Mouse (Mus musculus) limb, embryonic 15.5 days (tissue): ENCODE measurements at regions not wholly inside any gene's neighbourhood (a gene's known extent, or its start where the extent isn't known, plus 50 kb on each side); places are given as distances from the start of the nearest gene placed in this dataset.

Experiments
- ATAC-seq: fragments of 200-750 bp; cut with Nextera tagmentation; 2 replicates; pipeline ENCODE4 v1.8.0; 2017; ENCODE audit warnings: low read depth, moderate TSS enrichment; ENCODE audit not compliant: insufficient number of reproducible peaks, low FRiP score, low TSS enrichment
- H3K27ac ChIP-seq: fragments of 300-500 bp; sonication (generic); 2 replicates; pipeline ENCODE4 v1.5.1; 2015; ENCODE audit warnings: moderate library complexity, mild to moderate bottlenecking, inconsistent platforms
- H3K27me3 ChIP-seq: fragments of 300-500 bp; sonication (generic); 2 replicates; pipeline ENCODE4 v1.6.1; 2015; ENCODE audit warnings: inconsistent platforms
- H3K36me3 ChIP-seq: fragments of 300-500 bp; sonication (generic); 2 replicates; pipeline ENCODE4 v1.6.1; 2015; ENCODE audit warnings: inconsistent platforms
- H3K4me1 ChIP-seq: fragments of 300-500 bp; sonication (generic); 2 replicates; pipeline ENCODE4 v1.6.1; 2015; ENCODE audit warnings: inconsistent platforms
- H3K4me2 ChIP-seq: fragments of 300-500 bp; sonication (generic); 2 replicates; pipeline ENCODE4 v1.6.1; 2015; ENCODE audit warnings: mild to moderate bottlenecking, inconsistent platforms
- H3K4me3 ChIP-seq: fragments of 300-500 bp; sonication (generic); 2 replicates; pipeline ENCODE4 v1.5.1; 2015; ENCODE audit warnings: mild to moderate bottlenecking, inconsistent platforms
- H3K9ac ChIP-seq: fragments of 300-500 bp; sonication (generic); 2 replicates; pipeline ENCODE4 v1.6.1; 2015; ENCODE audit warnings: inconsistent platforms
- H3K9me3 ChIP-seq: fragments of 300-500 bp; sonication (generic); 2 replicates; pipeline ENCODE4 v1.6.1; 2016; ENCODE audit warnings: inconsistent platforms
- WGBS: fragments of 180-500 bp; shearing (Covaris S2); methylation state at CpG from one replicate; pipeline ENCODE4 v1.1.7; 2015; 5-methylcytosine and 5-hydroxymethylcytosine counted together

DNA sequence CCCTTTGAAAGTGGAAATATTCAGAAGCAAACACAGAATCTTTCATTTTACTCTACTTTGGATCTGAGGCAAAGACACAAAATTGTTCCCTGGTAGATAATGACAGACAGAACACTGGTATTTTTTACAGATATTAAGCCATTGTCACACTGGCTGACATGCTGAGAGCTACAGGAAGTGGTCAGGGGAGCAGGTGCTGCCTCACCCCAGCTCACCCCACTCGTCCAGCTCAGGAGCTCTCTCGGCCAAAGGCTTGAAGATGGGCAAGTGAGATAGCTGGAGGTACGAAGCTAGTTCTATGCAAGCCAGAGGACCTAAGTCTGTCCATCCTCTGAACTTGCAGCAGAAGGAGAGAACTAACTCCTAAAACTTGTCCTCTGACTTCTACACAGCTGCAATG, 105.6 kb upstream of the Gas2 start:
- H3K4me2 ChIP-seq: no peak overlapping the region
- H3K27me3 ChIP-seq: no peaks in the 10 kb centered on the region
- no peak overlapping the region for H3K9ac ChIP-seq
- H3K36me3 ChIP-seq: no peaks in the 10 kb centered on the region
- no peak overlapping the region for H3K27ac ChIP-seq
- no peaks in the 10 kb centered on the region for H3K9me3 ChIP-seq
- no peak overlapping the region for H3K4me3 ChIP-seq
- no peak for ATAC-seq
- peaks cover 12% of the 10 kb centered on the region for H3K4me1 ChIP-seq
- WGBS: 64% methylated on average over 3 of the region's 3 CpGs

- H3K4me2 ChIP-seq: no peak overlapping the region
- H3K9ac ChIP-seq: no peak overlapping the region
- no peaks in the 10 kb centered on the region for H3K27me3 ChIP-seq
- 29% methylated on average over 3 of the region's 3 CpGs for WGBS
- peak overlapping the region; percentile 51 for H3K27ac ChIP-seq
- no peak overlapping the region for H3K4me3 ChIP-seq
- H3K9me3 ChIP-seq: no peaks in the 10 kb centered on the region
- peak; percentile 84 for ATAC-seq
- H3K36me3 ChIP-seq: no peaks in the 10 kb centered on the region
- peaks cover 9% of the 10 kb centered on the region for H3K4me1 ChIP-seq
These were observed 102.2 kb upstream of the Gas2 start for GRCm38 (mm10) chr7:51759536-51760153.

DNA sequence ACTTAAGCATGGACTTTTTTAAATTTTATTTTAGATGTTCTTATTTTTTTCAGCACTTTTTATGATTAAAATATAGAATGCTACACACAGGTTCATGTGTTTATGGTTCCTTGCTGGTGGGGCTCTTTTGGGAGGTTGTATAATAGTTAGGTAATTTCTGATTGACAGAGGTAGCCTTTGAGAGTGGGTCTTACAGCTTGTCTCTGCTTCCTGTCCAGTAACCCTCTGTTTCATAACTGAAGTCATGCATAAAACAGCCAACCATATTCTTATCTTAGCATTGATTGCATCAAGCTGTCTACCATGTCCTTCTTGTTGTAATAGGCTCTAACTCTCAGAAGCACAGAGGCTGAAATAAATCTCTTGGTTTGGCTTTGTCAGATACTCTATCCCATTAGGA, 94.7 kb upstream of the Gas2 start:
- no peak overlapping the region for H3K4me3 ChIP-seq
- H3K4me2 ChIP-seq: no peak overlapping the region
- H3K27ac ChIP-seq: no peak overlapping the region
- no peaks in the 10 kb centered on the region for H3K9me3 ChIP-seq
- no peaks in the 10 kb centered on the region for H3K36me3 ChIP-seq
- no peaks in the 10 kb centered on the region for H3K27me3 ChIP-seq
- no peak overlapping the region for H3K9ac ChIP-seq
- no peak for ATAC-seq
- peaks cover 4% of the 10 kb centered on the region for H3K4me1 ChIP-seq

GRCm38 (mm10) chr7:51771895-51772871, 89.6 kb upstream of the Gas2 start:
- H3K9me3 ChIP-seq: no peaks in the 10 kb centered on the region
- H3K4me1 ChIP-seq: peaks cover 10% of the 10 kb centered on the region
- no peaks in the 10 kb centered on the region for H3K36me3 ChIP-seq
- no peaks in the 10 kb centered on the region for H3K27me3 ChIP-seq
- H3K4me3 ChIP-seq: no peak overlapping the region
- peak; percentile 81; the same call in 1 of the 2 replicates for ATAC-seq
- peak overlapping the region; percentile 67 for H3K27ac ChIP-seq
- no peak overlapping the region for H3K4me2 ChIP-seq
- WGBS: 39% methylated on average over 8 of the region's 8 CpGs
- no peak overlapping the region for H3K9ac ChIP-seq

DNA sequence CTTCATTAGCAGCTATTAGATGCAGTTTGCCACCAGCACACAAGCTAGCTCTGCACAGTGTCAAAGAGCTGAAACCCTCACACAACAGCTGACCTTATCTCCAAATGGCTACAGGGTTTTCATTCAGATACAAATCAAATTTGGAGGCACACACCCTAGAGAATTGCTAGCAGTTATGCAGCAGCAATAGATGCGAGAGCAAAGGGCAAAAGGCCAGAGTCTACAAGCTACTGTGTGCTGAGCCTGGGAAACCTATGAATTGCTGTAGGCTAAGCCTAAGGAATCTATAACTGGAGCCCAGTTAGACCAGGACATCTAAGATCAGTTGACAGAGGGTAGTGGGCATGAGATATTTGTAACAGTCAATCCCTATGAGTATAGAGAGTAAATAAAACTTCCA, 85.8 kb upstream of the Gas2 start:
- no peak overlapping the region for H3K4me2 ChIP-seq
- no peak for ATAC-seq
- no peak overlapping the region for H3K27ac ChIP-seq
- H3K4me3 ChIP-seq: no peak overlapping the region
- H3K36me3 ChIP-seq: no peaks in the 10 kb centered on the region
- no peaks in the 10 kb centered on the region for H3K9me3 ChIP-seq
- H3K9ac ChIP-seq: no peak overlapping the region
- H3K4me1 ChIP-seq: peaks cover 10% of the 10 kb centered on the region
- WGBS: 70% methylated on average over 1 of the region's 1 CpGs
- no peaks in the 10 kb centered on the region for H3K27me3 ChIP-seq

DNA sequence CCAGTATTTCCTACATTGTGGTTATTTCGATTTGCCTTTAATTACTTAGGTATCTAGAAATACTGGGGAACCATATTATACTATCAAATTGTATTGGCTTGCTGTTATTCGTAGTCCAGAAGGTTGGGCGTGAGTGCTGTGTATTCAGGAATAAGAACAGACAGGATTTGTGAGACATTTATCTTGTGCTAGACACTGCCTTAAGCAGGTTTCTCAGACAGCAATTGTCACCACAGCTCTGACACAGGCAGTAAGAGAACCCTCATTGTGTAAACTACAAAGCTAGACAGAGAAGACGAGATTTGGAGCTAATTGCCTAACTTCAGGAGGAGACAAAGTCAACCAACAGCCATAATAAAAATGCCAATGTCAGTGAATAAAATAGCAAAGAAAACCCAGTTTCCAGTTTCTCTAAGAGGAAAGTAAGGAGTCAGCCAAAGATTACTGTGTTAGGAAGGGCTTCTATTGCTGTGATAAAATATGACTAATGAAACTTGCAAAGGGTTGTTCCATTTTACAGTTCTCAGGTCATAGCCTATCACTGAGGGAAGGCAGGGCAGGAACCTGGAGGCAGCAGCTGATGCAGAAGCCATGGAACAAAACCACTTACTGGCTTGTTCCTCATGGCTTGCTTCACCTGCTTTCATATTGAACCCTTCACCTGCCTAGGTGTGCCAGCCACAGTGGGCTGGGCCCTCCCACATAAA, 78.6 kb upstream of the Gas2 start:
- H3K9me3 ChIP-seq: no peaks in the 10 kb centered on the region
- H3K4me3 ChIP-seq: no peak overlapping the region
- no peak overlapping the region for H3K9ac ChIP-seq
- 71% methylated on average over 4 of the region's 4 CpGs for WGBS
- no peak overlapping the region for H3K4me2 ChIP-seq
- ATAC-seq: no peak
- peaks cover 4% of the 10 kb centered on the region; the same call in 1 of the 2 replicates for H3K4me1 ChIP-seq
- H3K27me3 ChIP-seq: no peaks in the 10 kb centered on the region
- H3K36me3 ChIP-seq: no peaks in the 10 kb centered on the region
- H3K27ac ChIP-seq: no peak overlapping the region

DNA sequence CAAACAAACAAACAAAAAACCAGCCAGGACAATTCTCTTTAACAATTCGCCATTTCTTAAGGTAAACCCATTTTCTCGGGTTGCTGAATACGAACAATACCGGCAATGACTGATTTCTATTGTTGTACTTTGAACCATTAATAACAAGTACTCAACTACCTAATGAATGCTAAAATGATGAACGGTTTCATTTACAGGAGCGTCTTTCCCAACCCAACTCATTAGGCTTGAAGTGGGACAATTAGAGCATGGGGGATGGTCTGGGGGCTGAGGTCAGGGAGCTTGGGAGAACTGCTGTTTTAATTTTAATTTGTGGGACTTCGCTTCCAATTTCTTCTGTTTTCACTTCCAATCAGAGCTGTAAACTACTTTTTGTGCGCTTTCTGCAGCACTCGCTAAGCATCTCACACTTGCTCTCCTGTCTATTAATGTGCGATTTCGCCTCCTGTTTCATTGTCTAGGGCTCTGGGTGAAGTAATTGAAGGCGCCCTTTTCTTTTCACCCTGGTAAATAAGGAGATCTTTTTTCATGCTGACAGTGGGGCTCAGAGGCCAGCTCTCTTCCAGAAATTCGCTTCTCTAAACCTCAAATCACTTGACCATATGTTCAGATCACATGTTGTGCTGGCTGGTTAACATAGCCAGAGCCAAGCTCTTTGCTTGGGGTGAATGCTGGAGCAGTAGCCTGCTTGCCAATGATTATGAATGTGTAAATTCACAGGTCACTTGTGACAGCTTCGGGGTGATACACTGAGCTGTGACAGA, 77.7 kb upstream of the Gas2 start:
- H3K4me2 ChIP-seq: no peak overlapping the region
- no peaks in the 10 kb centered on the region for H3K36me3 ChIP-seq
- H3K4me3 ChIP-seq: no peak overlapping the region
- ATAC-seq: no peak
- H3K4me1 ChIP-seq: peaks cover 4% of the 10 kb centered on the region; the same call in 1 of the 2 replicates
- no peak overlapping the region for H3K9ac ChIP-seq
- no peaks in the 10 kb centered on the region for H3K9me3 ChIP-seq
- no peaks in the 10 kb centered on the region for H3K27me3 ChIP-seq
- 56% methylated on average over 14 of the region's 14 CpGs for WGBS
- no peak overlapping the region for H3K27ac ChIP-seq

- ATAC-seq: no peak
- 40% methylated on average over 17 of the region's 17 CpGs for WGBS
These were observed 70.9 kb upstream of the Gas2 start for GRCm38 (mm10) chr7:51790690-51791560.

GRCm38 (mm10) chr7:51791561-51791863, 70.3 kb upstream of the Gas2 start:
- Histone ChIP-seq H3K27me3 (no peaks in the 10 kb centered on the region), H3K36me3 (no peaks in the 10 kb centered on the region), H3K4me3 (no peak overlapping the region), H3K9me3 (no peaks in the 10 kb centered on the region), H3K27ac (no peak overlapping the region), H3K4me1 (no peaks in the 10 kb centered on the region), H3K9ac (no peak overlapping the region), H3K4me2 (no peak overlapping the region)
- ATAC-seq: no peak
- 91% methylated on average over 3 of the region's 3 CpGs for WGBS

More at GRCm38 (mm10) chr7:51790690-51791560, 70.9 kb upstream of the Gas2 start:
- no peak overlapping the region for H3K4me3 ChIP-seq
- H3K4me2 ChIP-seq: no peak overlapping the region
- no peaks in the 10 kb centered on the region for H3K9me3 ChIP-seq
- H3K27me3 ChIP-seq: no peaks in the 10 kb centered on the region
- no peaks in the 10 kb centered on the region for H3K4me1 ChIP-seq
- no peak overlapping the region for H3K27ac ChIP-seq
- no peak overlapping the region for H3K9ac ChIP-seq
- no peaks in the 10 kb centered on the region for H3K36me3 ChIP-seq
